Mouse (Mus musculus) heart, adult 2 months (tissue): ENCODE measurements at regions not wholly inside any gene's neighbourhood (a gene's known extent, or its start where the extent isn't known, plus 50 kb on each side); places are given as distances from the start of the nearest gene placed in this dataset.

Experiments used
- DNase-seq, 2 experiments: peaks; one replicate each; pipeline ENCODE4 v3.0.0; 2021
- H3K27ac ChIP-seq: fragments of 200-600 bp; 2 replicates; pipeline ENCODE4 v1.8.1; 2022
- H3K27me3 ChIP-seq: fragments of 200-500 bp; 2 replicates; pipeline ENCODE4 v1.6.1; 2012; ENCODE audit warnings: mild to moderate bottlenecking, low read length, inconsistent platforms, mixed read lengths; ENCODE audit not compliant: control insufficient read depth, insufficient read depth
- H3K36me3 ChIP-seq: fragments of 200-500 bp; 2 replicates; pipeline ENCODE4 v1.6.1; 2012; ENCODE audit warnings: low read length, inconsistent platforms; ENCODE audit not compliant: control insufficient read depth, insufficient read depth
- H3K4me1 ChIP-seq: fragments of 200-500 bp; 2 replicates; pipeline ENCODE4 v1.6.1; 2011; ENCODE audit warnings: low read length; ENCODE audit not compliant: control insufficient read depth, insufficient read depth
- H3K4me3 ChIP-seq: fragments of 200-600 bp; 2 replicates; pipeline ENCODE4 v1.8.1; 2022
- H3K79me2 ChIP-seq: fragments of 200-500 bp; replicated peaks from 2 replicates; pipeline ENCODE4 v1.6.1; 2012; ENCODE audit warnings: mild to moderate bottlenecking, inconsistent platforms, low read length, moderate library complexity, mixed read lengths; ENCODE audit not compliant: control insufficient read depth, insufficient read depth
- H3K9ac ChIP-seq: fragments of 200-500 bp; 2 replicates; pipeline ENCODE4 v1.6.1; 2012; ENCODE audit warnings: low read depth, mild to moderate bottlenecking, control low read depth, inconsistent platforms, low read length, mixed read lengths
- CTCF ChIP-seq: fragments of 200-600 bp; IDR thresholded peaks from 2 replicates; pipeline ENCODE4 v1.8.1; 2022; ENCODE audit warnings: antibody characterized with exemption, mild to moderate bottlenecking, moderate library complexity
- EP300 ChIP-seq: fragments of 200-500 bp; IDR thresholded peaks from 2 replicates; pipeline ENCODE4 v1.6.1; 2011; ENCODE audit warnings: low read depth, low read length, control low read depth; ENCODE audit not compliant: insufficient read depth
- POLR2A ChIP-seq: fragments of 200-500 bp; IDR thresholded peaks from 2 replicates; pipeline ENCODE4 v1.6.1; 2011; ENCODE audit warnings: mild to moderate bottlenecking, low read depth, low read length, control low read depth; ENCODE audit not compliant: insufficient read depth
- WGBS: fragments of 180-500 bp; shearing (Covaris S2); methylation state at CpG from one replicate; pipeline ENCODE4 v1.1.7; 2018; 5-methylcytosine and 5-hydroxymethylcytosine counted together
- intact Hi-C: fragments of 180-260 bp; cut with DNase I; formaldehyde crosslinking; loops from one replicate; pipeline ENCODE4 v1.15.1; 2025

GRCm38 (mm10) chr1:39096726-39097125 is 96.8 kb upstream of the Npas2 start:
- Histone ChIP-seq H3K4me1 (peaks cover 2% of the 10 kb centered on the region; the same call in 1 of the 2 replicates), H3K27me3 (no peaks in the 10 kb centered on the region), H3K4me3 (no peak overlapping the region), H3K36me3 (no peaks in the 10 kb centered on the region), H3K79me2 (no peaks in the 10 kb centered on the region), H3K27ac (no peak overlapping the region), H3K9ac (no peak overlapping the region)
- intact Hi-C loops, result no loop called here
- WGBS, result 59% methylated on average over 3 of the region's 3 CpGs
- TF ChIP-seq CTCF (no peak), POLR2A (no peak), EP300 (no peak)
- no peak for DNase-seq

DNA sequence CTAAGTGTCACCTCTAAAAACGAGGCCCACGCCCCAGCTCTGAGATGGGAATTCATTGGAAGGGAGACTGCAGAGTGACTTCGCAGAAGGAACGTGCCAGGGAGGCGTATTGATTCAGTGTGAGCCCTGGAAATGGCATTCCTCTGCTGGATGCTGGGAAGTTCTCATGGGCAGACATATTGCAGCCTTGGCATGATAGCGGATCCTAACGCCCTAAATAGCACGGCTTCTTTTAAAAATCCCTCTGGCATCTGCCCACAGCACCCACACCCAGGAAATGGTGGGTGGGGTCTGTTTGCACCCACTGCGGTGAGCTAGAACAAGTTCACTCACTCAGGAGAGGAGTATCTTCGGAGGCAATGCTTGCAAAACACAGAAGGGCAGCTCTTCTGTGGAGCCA is 96.0 kb upstream of the Npas2 start:
- DNase-seq, result no peak
- no peak overlapping the region for H3K4me3 ChIP-seq
- no peak for TF ChIP-seq EP300
- TF ChIP-seq POLR2A, result no peak
- no peak for TF ChIP-seq CTCF
- H3K27me3 ChIP-seq, result no peaks in the 10 kb centered on the region
- WGBS, result 81% methylated on average over 10 of the region's 10 CpGs
- peaks cover 2% of the 10 kb centered on the region; the same call in 1 of the 2 replicates for H3K4me1 ChIP-seq
- no peak overlapping the region for H3K9ac ChIP-seq
- H3K27ac ChIP-seq, result no peak overlapping the region
- no peaks in the 10 kb centered on the region for H3K36me3 ChIP-seq
- H3K79me2 ChIP-seq, result no peaks in the 10 kb centered on the region
- intact Hi-C loops, result no loop called here

DNA sequence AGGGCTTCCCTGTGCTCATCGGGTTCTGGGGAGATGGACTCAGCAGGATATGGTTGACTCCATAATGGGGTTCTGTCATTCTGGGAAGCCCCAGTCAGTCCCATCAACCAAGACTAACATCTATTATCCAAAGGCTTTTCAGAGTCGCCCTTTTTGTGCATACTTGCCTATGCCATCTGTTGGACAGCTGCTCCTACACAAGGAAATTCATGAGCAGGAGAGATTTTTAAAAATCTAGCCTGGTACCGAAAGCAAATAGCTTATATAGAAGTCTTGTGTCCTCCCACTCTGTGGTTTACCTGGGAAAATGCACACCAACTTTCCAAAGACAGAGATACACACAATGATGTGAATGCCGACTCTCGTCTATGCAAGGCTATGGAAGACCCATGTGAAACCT is 95.4 kb upstream of the Npas2 start:
- Histone ChIP-seq H3K4me3 (no peak overlapping the region), H3K79me2 (no peaks in the 10 kb centered on the region), H3K27ac (no peak overlapping the region), H3K27me3 (no peaks in the 10 kb centered on the region), H3K4me1 (peaks cover 2% of the 10 kb centered on the region; the same call in 1 of the 2 replicates), H3K36me3 (no peaks in the 10 kb centered on the region), H3K9ac (no peak overlapping the region)
- DNase-seq, result no peak
- intact Hi-C loops, result no loop called here
- TF ChIP-seq EP300 (no peak), CTCF (no peak), POLR2A (no peak)
- 92% methylated on average over 5 of the region's 5 CpGs for WGBS

GRCm38 (mm10) chr1:39099246-39099645 is 94.3 kb upstream of the Npas2 start:
- peak in 1 of 2 experiments; percentile 19 for DNase-seq
- H3K9ac ChIP-seq, result no peak overlapping the region
- peaks cover 2% of the 10 kb centered on the region; the same call in 1 of the 2 replicates for H3K4me1 ChIP-seq
- TF ChIP-seq CTCF, result no peak
- TF ChIP-seq EP300, result no peak
- no peak for TF ChIP-seq POLR2A
- H3K4me3 ChIP-seq, result no peak overlapping the region
- 64% methylated on average over 7 of the region's 7 CpGs for WGBS
- peak overlapping the region; percentile 9; the same call in 1 of the 2 replicates for H3K27ac ChIP-seq
- H3K79me2 ChIP-seq, result no peaks in the 10 kb centered on the region
- no peaks in the 10 kb centered on the region for H3K27me3 ChIP-seq
- intact Hi-C loops, result no loop called here
- H3K36me3 ChIP-seq, result no peaks in the 10 kb centered on the region

DNA sequence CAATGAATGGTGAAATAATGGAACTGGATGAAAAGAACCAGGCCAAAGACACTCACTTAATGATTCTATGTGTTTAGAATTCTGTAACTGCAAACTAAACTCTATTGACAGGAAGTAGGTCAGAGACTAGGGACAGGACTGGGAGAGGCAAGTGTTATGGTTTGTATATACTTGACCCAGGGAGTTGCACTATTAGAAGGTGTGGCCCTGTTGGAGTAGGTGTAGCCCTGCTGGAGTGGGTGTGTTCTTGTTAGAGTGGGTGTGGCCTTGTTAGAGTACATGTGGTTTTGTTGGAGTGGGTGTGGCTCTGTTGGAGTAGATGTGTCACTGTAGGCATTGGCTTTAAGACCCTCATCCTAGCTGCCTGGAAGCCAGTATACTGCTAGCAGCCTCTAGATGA is 93.0 kb upstream of the Npas2 start:
- intact Hi-C loops, result no loop called here
- no peak overlapping the region for H3K9ac ChIP-seq
- no peaks in the 10 kb centered on the region for H3K36me3 ChIP-seq
- no peaks in the 10 kb centered on the region for H3K79me2 ChIP-seq
- H3K4me1 ChIP-seq, result peaks cover 4% of the 10 kb centered on the region
- no peaks in the 10 kb centered on the region for H3K27me3 ChIP-seq
- H3K27ac ChIP-seq, result no peak overlapping the region
- no peak for DNase-seq
- H3K4me3 ChIP-seq, result no peak overlapping the region
- TF ChIP-seq EP300 (no peak), POLR2A (no peak), CTCF (no peak)

DNA sequence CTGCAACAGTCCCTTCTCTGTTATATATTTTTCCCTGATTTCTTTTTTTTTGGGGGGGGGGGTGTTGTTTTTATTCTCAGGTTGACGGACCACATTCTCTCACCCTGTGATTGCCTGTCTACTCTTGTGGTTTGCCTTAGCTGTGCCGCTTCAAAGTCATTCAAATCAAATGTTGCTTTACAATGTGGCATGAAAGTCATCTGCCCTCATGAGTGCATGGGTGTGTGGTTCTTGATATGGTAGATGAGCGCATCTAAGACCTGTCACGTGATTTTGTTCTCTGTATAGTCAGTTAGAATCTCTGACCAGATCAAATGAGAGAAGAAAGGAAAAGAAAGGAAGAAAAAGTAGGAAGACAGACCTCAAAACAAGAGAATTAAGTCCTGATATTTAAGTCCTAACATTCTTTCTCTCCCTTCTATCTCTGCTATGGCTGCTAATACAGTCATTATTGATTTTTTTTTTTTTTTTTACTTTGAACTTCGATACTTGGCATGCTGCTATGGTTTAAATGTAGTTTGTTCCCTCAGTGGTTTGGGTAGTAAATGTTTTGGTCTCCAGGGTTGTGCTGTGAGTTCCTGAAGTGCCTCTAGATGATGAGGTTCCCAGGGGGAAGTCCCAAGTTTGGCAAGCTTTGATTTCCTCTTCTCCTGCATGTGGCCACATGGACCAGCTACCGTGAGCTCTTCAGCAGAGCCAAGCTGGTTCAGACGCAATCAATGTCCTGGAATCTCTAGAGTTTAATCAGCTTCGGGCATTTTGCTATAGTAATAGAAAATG is 91.2 kb upstream of the Npas2 start:
- no peak for DNase-seq
- Histone ChIP-seq H3K36me3 (peaks cover 3% of the 10 kb centered on the region; the same call in 1 of the 2 replicates), H3K9ac (no peak overlapping the region), H3K4me1 (peaks cover 7% of the 10 kb centered on the region), H3K27me3 (no peaks in the 10 kb centered on the region), H3K4me3 (no peak overlapping the region), H3K79me2 (no peaks in the 10 kb centered on the region), H3K27ac (no peak overlapping the region)
- WGBS, result 72% methylated on average over 8 of the region's 8 CpGs
- TF ChIP-seq POLR2A (no peak), CTCF (no peak)
- intact Hi-C loops, result no loop called here
